Mouse (Mus musculus) embryo, embryonic 10 days (tissue): ENCODE data around the gene Aplp2.
A peak's percentile ranks its signal among the peaks of the same experiment; 100 is the strongest.

Experiments used
- DNase-seq: peaks from one replicate; pipeline ENCODE4 v3.0.0-alpha.2; 2015; ENCODE audit warnings: low spot score

Aplp2 gene

DNA sequence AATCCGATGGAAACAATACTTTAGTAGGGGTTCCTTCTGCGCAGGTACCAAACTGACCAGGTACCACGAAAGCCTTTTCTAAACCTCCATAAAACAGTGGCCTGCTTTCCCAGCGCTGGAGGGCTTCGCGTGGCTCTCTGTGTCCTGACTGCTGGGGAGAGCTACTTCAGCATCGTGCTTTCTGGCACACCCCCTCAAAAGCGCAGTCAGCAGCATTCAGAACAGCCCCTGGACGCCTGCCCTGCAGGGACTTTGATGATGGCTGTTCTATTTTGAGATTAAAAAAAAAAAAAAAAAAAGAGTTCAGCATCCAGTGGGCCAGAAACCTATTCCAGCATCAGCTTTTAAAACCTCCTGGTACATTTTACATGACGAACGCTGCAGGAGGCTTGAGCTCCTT is 14.2 kb upstream of the Aplp2 start:
- DNase-seq: no peak

DNA sequence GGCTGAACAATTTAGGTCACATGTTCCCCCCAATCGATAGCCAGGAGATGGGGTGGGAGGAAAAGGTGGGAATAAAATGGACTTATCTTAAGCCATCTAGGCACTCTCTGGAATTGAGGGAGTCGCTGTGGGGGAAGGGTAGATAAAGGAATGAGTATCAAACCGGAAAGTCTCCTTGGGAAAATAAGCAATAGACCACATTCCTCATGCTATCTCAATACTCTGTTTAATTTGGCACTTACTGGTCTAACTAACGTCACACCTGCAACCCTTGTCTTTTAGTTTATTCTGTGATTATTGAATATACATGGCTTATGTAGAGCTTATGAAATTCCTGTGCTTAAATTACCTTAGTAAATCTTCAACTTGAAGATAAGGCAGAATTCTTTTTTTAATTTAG is 11.9 kb upstream of the Aplp2 start:
- no peak for DNase-seq

GRCm38 (mm10) chr9:31221170-31221569 is 9.6 kb upstream of the Aplp2 start:
- DNase-seq: no peak

DNA sequence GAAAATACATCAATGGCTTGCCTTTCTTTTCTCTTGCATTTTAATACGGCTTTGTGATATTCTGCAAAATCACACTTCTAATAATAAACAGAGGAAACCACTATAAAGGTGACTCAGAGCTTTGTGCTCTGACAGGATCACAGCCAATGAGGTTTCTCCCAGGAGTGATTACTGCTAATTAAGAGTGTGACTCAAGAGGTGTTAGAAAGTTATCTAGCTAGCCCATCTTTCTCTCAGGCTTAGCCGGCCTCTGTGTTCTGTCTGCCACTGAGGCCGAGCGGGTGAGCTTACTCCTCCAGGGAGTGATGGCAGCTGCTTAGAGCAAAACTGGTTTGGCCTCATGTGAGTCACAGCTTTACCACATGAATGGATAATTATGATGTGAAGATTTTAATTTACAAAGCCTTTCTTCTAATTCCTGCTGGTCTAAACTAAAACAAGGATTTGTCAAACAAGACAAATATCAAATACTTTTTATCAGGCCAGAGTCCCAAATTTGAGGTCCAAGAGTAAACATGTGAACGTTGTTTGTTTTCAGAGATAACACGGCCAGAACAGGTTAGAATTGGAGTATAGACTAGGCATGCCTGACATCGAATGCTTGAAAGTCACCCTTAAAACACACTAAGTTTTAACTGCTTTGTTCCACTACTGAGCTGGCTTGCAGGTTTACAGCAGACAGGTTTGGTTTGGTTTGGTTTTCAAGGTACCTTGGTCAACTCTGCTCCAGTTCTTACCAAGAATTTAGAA is 6.2 kb upstream of the Aplp2 start:
- DNase-seq: no peak

GRCm38 (mm10) chr9:31212500-31213008 is 939 bp upstream of the Aplp2 start:
- DNase-seq: peak; percentile 59

- DNase-seq: peak; percentile 55
These were observed 596 bp downstream of the Aplp2 start for GRCm38 (mm10) chr9:31210749-31211689.

- DNase-seq: no peak
These were observed 1.5 kb downstream of the Aplp2 start for GRCm38 (mm10) chr9:31210163-31210562.

DNA sequence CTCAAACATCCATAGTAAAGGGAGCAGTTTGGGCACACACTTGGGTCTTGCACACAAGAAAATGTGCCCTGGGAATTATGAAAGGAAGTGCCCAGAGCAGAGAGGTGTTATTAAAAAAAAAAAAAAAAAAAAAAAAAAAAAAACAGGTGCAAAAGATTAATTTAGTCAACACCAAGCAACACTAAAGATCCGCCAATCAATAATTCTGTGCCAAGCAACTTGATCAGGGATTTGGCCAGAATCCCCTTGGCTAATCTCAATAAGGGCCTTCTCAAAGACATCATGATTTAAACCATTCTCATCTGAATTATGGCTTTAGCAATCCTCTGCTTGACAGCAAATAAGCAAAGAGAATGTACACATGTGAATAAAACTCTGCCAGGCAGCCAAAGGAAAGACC is 2.1 kb downstream of the Aplp2 start:
- DNase-seq: no peak

DNA sequence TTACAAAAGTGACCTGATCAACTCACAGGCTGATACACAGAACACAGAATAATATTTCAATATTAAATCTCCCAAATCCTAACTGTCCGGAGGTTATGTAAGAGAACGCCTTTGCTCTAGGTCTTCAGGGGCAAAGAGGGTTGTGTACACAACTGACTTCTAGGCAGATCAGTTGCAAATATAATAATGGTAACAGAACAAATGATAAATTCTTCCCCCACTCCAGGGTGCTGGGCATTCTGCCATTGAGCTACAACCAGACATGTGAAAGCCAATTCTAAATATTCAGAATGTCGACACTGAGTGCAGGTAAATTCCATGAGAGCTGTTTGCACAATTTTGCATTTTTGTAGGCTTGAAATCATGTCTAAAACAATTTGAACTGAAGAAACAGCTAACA is 3.9 kb downstream of the Aplp2 start:
- DNase-seq: no peak

DNA sequence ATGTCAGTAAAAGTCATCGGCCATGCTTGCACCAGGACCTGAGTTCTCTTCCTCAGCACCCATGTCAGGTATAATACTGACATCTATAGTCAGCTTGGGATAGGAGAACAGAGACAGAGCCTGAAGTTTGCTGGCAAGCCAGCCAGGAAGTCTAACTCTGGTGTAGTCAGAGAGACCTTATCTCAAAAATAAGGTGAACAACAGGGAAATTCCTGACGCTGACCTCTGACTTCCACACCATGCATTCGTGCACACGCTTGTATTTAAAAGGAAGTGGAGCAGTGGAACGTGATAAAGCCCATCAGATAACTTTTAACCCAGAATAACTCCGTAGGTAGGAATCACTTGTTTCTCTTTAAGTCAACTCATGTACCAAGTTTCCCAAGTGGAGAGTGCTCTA is 6.9 kb downstream of the Aplp2 start:
- DNase-seq: no peak

DNA sequence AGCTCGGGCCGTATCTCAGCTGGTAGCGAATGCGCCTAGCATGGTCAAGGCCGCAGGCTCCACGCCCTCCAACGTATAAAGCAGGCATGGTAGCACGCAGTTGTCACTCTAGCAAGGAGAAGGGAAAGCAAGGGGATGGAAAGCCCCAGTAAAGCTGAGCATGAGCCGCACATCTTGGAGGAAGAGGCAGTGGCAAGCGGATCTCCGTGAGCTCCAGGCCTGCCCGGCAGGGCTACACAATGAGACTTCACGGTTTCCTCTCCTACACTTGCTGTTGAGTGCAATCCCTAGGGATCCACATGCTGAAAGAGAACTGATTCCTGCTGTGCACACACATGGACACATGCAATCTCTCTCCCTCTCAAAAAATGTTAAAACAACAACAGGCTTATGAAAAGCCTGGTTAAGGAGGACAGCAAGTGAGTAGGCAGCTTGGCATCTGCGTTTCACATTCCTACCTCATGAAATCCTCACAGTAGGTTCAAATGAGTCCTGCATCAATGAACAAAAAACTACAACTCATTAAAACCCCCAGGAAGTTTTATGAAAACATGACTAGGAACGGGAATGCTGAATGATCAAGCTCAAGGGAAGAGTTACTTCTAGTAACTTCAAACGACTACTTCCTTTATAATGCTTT is 7.9 kb downstream of the Aplp2 start:
- DNase-seq: peak; percentile 11

DNA sequence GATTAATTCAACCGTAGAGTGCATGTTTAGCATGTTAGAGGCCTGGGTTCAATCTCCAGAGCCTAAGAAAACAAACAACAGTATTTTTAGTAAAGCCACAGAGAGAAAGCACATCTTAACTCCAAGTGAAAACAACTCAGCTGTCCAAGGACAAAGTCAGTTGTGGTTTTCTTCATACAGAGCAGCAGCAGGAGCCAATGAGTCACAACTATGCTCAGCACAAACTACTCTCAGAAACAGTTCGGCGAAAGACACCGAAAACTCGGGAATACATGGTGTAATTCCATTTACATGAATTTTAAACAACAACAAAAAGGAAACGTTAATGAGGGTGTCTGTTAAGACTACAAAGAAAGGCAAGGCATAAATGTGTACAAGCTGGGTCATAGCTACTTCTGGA is 8.5 kb downstream of the Aplp2 start:
- no peak for DNase-seq

GRCm38 (mm10) chr9:31198614-31199013 is 13.0 kb downstream of the Aplp2 start:
- DNase-seq: no peak

GRCm38 (mm10) chr9:31197782-31198181 is 13.8 kb downstream of the Aplp2 start:
- DNase-seq: no peak

DNA sequence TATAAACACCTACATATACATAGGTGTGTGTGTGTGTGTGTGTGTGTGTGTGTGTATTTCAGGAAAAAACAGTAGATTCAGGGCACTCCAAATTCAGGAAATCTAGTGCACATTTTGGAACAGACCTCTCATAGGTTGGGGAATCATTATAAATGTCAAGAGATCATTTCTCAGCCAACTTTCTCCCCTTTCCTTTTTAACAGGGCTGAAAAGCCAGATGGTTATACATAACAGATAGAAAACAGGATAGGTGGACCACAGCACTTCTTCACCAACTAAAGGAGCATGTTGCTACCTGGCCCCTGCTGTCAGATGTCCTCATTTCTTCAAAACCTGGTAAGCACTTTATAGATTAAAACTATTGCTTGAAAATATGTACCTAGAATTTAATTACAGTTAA is 14.9 kb downstream of the Aplp2 start:
- no peak for DNase-seq

DNA sequence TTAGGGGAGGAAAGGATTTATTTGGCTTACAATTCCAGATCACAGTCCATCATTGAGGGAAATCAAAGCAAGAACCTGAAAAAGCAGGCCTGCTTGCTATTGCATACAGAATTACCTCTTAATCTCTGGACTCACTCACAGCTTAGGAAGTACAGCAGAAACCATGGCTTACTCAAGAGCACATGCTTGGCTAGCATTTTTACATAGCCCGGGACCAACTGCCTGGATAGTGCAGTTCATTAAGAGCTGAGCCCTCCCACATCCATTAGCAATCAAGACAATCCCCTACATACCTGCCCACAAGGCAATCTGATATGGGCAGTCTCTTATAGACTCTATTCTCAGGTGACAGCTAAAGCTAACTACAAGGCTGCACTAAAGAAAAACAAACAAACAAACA is 16.0 kb downstream of the Aplp2 start:
- DNase-seq: no peak

DNA sequence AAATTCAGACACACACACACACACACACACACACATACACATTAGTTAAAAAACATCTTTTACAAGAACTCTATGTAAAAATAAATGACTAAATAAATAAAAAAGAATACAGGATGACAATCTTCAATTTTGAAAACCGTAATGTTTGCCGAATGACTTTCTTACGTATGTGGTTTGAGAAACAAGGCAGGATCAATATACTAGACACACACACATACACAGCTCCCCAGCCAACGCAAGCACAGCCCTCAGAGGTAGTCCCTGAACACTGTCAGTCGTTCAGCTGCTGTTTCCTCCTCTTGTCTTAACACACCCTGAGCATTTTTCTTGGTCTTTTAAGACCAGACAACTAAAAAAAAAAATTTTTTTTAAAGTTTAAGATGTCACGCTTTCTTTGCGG is 19.2 kb downstream of the Aplp2 start:
- DNase-seq: no peak

DNA sequence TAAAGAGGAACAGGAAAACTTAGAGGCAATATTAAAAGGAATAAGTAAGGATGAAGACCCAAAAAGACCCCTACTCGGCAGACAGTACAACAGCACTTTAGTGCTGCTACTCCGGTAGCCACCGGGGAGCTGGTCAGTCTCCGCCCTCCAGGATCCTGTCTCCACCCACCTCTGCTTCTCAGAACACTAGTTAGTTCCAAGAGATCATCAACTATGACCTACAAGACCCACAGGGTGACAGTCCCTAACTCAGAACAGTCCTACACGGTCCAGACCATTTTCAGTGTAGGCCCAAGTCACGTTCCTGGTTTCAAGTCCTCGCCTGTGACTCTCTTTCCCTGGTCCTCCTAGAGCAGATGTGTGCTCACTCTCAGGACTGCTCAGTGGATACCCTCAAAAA is 20.1 kb downstream of the Aplp2 start:
- peak; percentile 8 for DNase-seq

DNA sequence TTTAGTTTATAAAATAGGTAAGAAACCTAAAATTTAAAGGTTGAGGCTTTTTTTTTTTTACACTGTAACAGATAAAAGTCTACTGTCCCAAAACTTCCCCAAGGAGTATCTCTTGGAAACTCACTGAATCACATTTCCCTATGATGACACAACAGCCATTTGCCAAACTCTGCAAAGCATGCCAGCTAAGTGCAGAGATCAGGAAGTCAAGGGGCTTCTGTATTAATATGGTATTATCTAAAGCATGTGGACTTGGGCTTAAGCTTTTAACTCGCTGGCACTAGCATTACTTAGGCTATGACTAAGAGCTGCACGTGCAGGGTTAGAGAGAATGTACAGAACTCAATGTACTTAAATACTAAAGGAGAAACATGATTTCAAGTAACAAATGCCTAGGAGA is 22.4 kb downstream of the Aplp2 start:
- no peak for DNase-seq

GRCm38 (mm10) chr9:31184439-31184838 is 27.2 kb downstream of the Aplp2 start:
- DNase-seq: no peak

DNA sequence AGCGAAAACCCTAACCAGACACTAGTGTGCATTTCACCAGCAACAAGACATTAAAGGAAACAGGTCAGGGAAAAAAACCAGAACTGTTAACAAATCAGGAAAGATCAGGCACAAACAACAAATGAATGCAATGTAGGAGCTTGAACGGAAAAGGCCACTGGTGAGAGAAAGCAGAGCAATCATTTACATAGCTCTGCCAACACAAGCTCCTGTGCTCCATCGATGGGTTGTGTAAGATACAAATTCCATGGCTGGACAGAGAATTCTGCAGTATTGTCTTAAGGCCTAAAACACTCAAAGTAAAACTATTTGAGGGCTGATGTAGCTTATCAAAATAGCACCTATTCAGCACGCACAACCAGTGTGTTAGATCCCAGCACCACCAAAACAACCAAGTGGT is 28.6 kb downstream of the Aplp2 start:
- no peak for DNase-seq

- peak; percentile 43 for DNase-seq
These were observed 30.1 kb downstream of the Aplp2 start for GRCm38 (mm10) chr9:31181291-31182085.
